Mouse (Mus musculus) forebrain, embryonic 13.5 days (tissue): ENCODE data around the gene Efna3. TPM values are rescaled to one million over a fixed set of nuclear protein-coding genes. Genes with fewer than 3 reads are reported as not detected.

Source experiments
- ATAC-seq: fragments of 200-750 bp; cut with Nextera tagmentation; 2 replicates; pipeline ENCODE4 v1.8.0; 2017
- H3K27ac ChIP-seq: fragments of 300-500 bp; sonication (generic); 2 replicates; pipeline ENCODE4 v1.5.1; 2015; ENCODE audit warnings: inconsistent platforms, mild to moderate bottlenecking, moderate library complexity
- H3K27me3 ChIP-seq: fragments of 300-500 bp; sonication (generic); 2 replicates; pipeline ENCODE4 v1.6.1; 2015; ENCODE audit warnings: mild to moderate bottlenecking, inconsistent platforms
- H3K36me3 ChIP-seq: fragments of 300-500 bp; sonication (generic); 2 replicates; pipeline ENCODE4 v1.6.1; 2015; ENCODE audit warnings: mild to moderate bottlenecking, inconsistent platforms; ENCODE audit not compliant: poor library complexity, severe bottlenecking
- H3K4me1 ChIP-seq: fragments of 300-500 bp; sonication (generic); 2 replicates; pipeline ENCODE4 v1.6.1; 2015; ENCODE audit warnings: inconsistent platforms
- H3K4me2 ChIP-seq: fragments of 300-500 bp; sonication (generic); 2 replicates; pipeline ENCODE4 v1.6.1; 2015; ENCODE audit warnings: inconsistent platforms, mild to moderate bottlenecking, moderate library complexity
- H3K4me3 ChIP-seq: fragments of 300-500 bp; sonication (generic); 2 replicates; pipeline ENCODE4 v1.5.1; 2015; ENCODE audit warnings: mild to moderate bottlenecking, inconsistent platforms
- H3K9ac ChIP-seq: fragments of 300-500 bp; sonication (generic); 2 replicates; pipeline ENCODE4 v1.6.1; 2015; ENCODE audit warnings: mild to moderate bottlenecking, inconsistent platforms
- H3K9me3 ChIP-seq: fragments of 300-500 bp; sonication (generic); replicated peaks from 2 replicates; pipeline ENCODE4 v1.6.1; 2016; ENCODE audit warnings: inconsistent platforms
- WGBS: fragments of 180-500 bp; shearing (Covaris S2); methylation state at CpG from one replicate; pipeline ENCODE4 v1.1.7; 2015; 5-methylcytosine and 5-hydroxymethylcytosine counted together
- polyA plus RNA-seq: library from polyadenylated mRNA; unstranded; fragments of >200 nt; fragmentation: Nextera tagmentation; extraction: Ambion mirVana; gene quantifications from 2 replicates; pipeline ENCODE4 v1.2.1, GENCODE M21; 2015

Efna3 gene
- polyA plus RNA-seq, 1 experiment from 2014 or later = 18.7 TPM

GRCm38 (mm10) chr3:89337062-89337720 is 14.4 kb upstream of the Efna3 start:
- Histone ChIP-seq H3K27me3 (no peaks in the 10 kb centered on the region), H3K36me3 (peaks cover 20% of the 10 kb centered on the region), H3K4me3 (peak overlapping the region; percentile 88), H3K9ac (peak overlapping the region; percentile 92), H3K4me2 (peak overlapping the region; percentile 77), H3K9me3 (no peaks in the 10 kb centered on the region), H3K4me1 (peaks cover 75% of the 10 kb centered on the region), H3K27ac (peak overlapping the region; percentile 86)
- 2% methylated on average over 18 of the region's 21 CpGs for WGBS
- no peak for ATAC-seq

GRCm38 (mm10) chr3:89336529-89336928 is 13.8 kb upstream of the Efna3 start:
- Histone ChIP-seq H3K36me3 (peaks cover 19% of the 10 kb centered on the region), H3K4me2 (peak overlapping the region; percentile 77), H3K4me1 (peaks cover 75% of the 10 kb centered on the region), H3K27me3 (no peaks in the 10 kb centered on the region), H3K9ac (peak overlapping the region; percentile 92), H3K9me3 (no peaks in the 10 kb centered on the region), H3K27ac (peak overlapping the region; percentile 86), H3K4me3 (peak overlapping the region; percentile 88)
- 6% methylated on average over 6 of the region's 6 CpGs for whole genome bisulfite sequencing
- ATAC-seq = no peak

GRCm38 (mm10) chr3:89333053-89333452 is 10.3 kb upstream of the Efna3 start:
- Histone ChIP-seq H3K27ac (peak overlapping the region; percentile 46), H3K4me3 (no peak overlapping the region), H3K9ac (0 out of 2 replicates have a peak overlapping the region, but pooled peaks have one; percentile 27), H3K9me3 (no peaks in the 10 kb centered on the region), H3K4me1 (peaks cover 67% of the 10 kb centered on the region), H3K27me3 (no peaks in the 10 kb centered on the region), H3K36me3 (peaks cover 19% of the 10 kb centered on the region), H3K4me2 (peak overlapping the region; percentile 25)
- no peak for ATAC-seq
- WGBS = 50% methylated on average over 11 of the region's 11 CpGs

GRCm38 (mm10) chr3:89332476-89332875 is 9.7 kb upstream of the Efna3 start:
- Histone ChIP-seq H3K9ac (0 out of 2 replicates have a peak overlapping the region, but pooled peaks have one; percentile 27), H3K4me1 (peaks cover 66% of the 10 kb centered on the region)

GRCm38 (mm10) chr3:89332013-89332412 is 9.2 kb upstream of the Efna3 start:
- peak overlapping the region; percentile 46 for H3K27ac ChIP-seq
- H3K36me3 ChIP-seq = peaks cover 19% of the 10 kb centered on the region
- ATAC-seq = no peak; the same call in 1 of the 2 replicates
- H3K4me1 ChIP-seq = peaks cover 64% of the 10 kb centered on the region
- H3K4me3 ChIP-seq = no peak overlapping the region
- H3K4me2 ChIP-seq = no peak overlapping the region
- H3K27me3 ChIP-seq = no peaks in the 10 kb centered on the region
- WGBS = 32% methylated on average over 10 of the region's 10 CpGs
- H3K9ac ChIP-seq = no peak overlapping the region
- H3K9me3 ChIP-seq = no peaks in the 10 kb centered on the region

More at GRCm38 (mm10) chr3:89332476-89332875, 9.7 kb upstream of the Efna3 start:
- peak overlapping the region; percentile 25 for H3K4me2 ChIP-seq
- WGBS = 28% methylated on average over 12 of the region's 12 CpGs
- H3K4me3 ChIP-seq = no peak overlapping the region
- no peaks in the 10 kb centered on the region for H3K27me3 ChIP-seq
- H3K27ac ChIP-seq = peak overlapping the region; percentile 46
- H3K36me3 ChIP-seq = peaks cover 19% of the 10 kb centered on the region
- ATAC-seq = peak; percentile 28
- H3K9me3 ChIP-seq = no peaks in the 10 kb centered on the region

- Histone ChIP-seq H3K9ac (no peak overlapping the region), H3K36me3 (peaks cover 19% of the 10 kb centered on the region), H3K4me3 (no peak overlapping the region), H3K4me1 (peaks cover 59% of the 10 kb centered on the region), H3K4me2 (no peak overlapping the region), H3K9me3 (no peaks in the 10 kb centered on the region), H3K27me3 (no peaks in the 10 kb centered on the region), H3K27ac (no peak overlapping the region)
- 72% methylated on average over 13 of the region's 13 CpGs for WGBS
- ATAC-seq = no peak; the same call in 1 of the 2 replicates
Measured at GRCm38 (mm10) chr3:89331561-89331960, 8.8 kb upstream of the Efna3 start.

GRCm38 (mm10) chr3:89330948-89331347 is 8.2 kb upstream of the Efna3 start:
- Histone ChIP-seq H3K9me3 (no peaks in the 10 kb centered on the region), H3K9ac (no peak overlapping the region), H3K36me3 (peaks cover 19% of the 10 kb centered on the region), H3K27ac (no peak overlapping the region), H3K4me2 (peak overlapping the region; percentile 14; the same call in 1 of the 2 replicates), H3K4me3 (no peak overlapping the region), H3K4me1 (peaks cover 53% of the 10 kb centered on the region), H3K27me3 (no peaks in the 10 kb centered on the region)
- 18% methylated on average over 10 of the region's 10 CpGs for WGBS
- no peak for ATAC-seq

- Histone ChIP-seq H3K36me3 (peaks cover 19% of the 10 kb centered on the region), H3K27me3 (no peaks in the 10 kb centered on the region), H3K9ac (no peak overlapping the region), H3K27ac (peak overlapping the region; percentile 31; the same call in 1 of the 2 replicates), H3K9me3 (no peaks in the 10 kb centered on the region), H3K4me1 (peaks cover 47% of the 10 kb centered on the region), H3K4me3 (no peak overlapping the region), H3K4me2 (peak overlapping the region; percentile 14; the same call in 1 of the 2 replicates)
- WGBS = 42% methylated on average over 3 of the region's 3 CpGs
- ATAC-seq = 0 out of 2 replicates have a peak, but pooled peaks have one; percentile 28
Measured at GRCm38 (mm10) chr3:89330346-89330745, 7.6 kb upstream of the Efna3 start.

- WGBS = 13% methylated on average over 4 of the region's 4 CpGs
- peaks cover 40% of the 10 kb centered on the region for H3K4me1 ChIP-seq
- H3K27ac ChIP-seq = no peak overlapping the region
- ATAC-seq = no peak
- H3K36me3 ChIP-seq = peaks cover 7% of the 10 kb centered on the region
- H3K27me3 ChIP-seq = no peaks in the 10 kb centered on the region; the same call in 1 of the 2 replicates
- H3K4me3 ChIP-seq = no peak overlapping the region
- no peak overlapping the region for H3K4me2 ChIP-seq
- H3K9me3 ChIP-seq = no peaks in the 10 kb centered on the region
- H3K9ac ChIP-seq = peak overlapping the region; percentile 34; the same call in 1 of the 2 replicates
Measured at GRCm38 (mm10) chr3:89328623-89329022, 5.9 kb upstream of the Efna3 start.

GRCm38 (mm10) chr3:89327371-89327870 is 4.7 kb upstream of the Efna3 start:
- 71% methylated on average over 9 of the region's 9 CpGs for WGBS
- no peak overlapping the region for H3K9ac ChIP-seq
- H3K4me1 ChIP-seq = peaks cover 35% of the 10 kb centered on the region
- H3K4me2 ChIP-seq = no peak overlapping the region
- H3K36me3 ChIP-seq = no peaks in the 10 kb centered on the region
- H3K4me3 ChIP-seq = no peak overlapping the region
- no peak overlapping the region for H3K27ac ChIP-seq
- no peak for ATAC-seq
- H3K27me3 ChIP-seq = peaks cover 4% of the 10 kb centered on the region; the same call in 1 of the 2 replicates
- no peaks in the 10 kb centered on the region for H3K9me3 ChIP-seq

- no peaks in the 10 kb centered on the region for H3K36me3 ChIP-seq
- no peak for ATAC-seq
- no peak overlapping the region for H3K4me3 ChIP-seq
- H3K9me3 ChIP-seq = no peaks in the 10 kb centered on the region
- H3K4me2 ChIP-seq = no peak overlapping the region
- H3K27me3 ChIP-seq = peaks cover 16% of the 10 kb centered on the region
- WGBS = 91% methylated on average over 8 of the region's 8 CpGs
- peaks cover 37% of the 10 kb centered on the region for H3K4me1 ChIP-seq
- H3K9ac ChIP-seq = no peak overlapping the region
- H3K27ac ChIP-seq = no peak overlapping the region
Measured at GRCm38 (mm10) chr3:89325882-89326281, 3.1 kb upstream of the Efna3 start.

GRCm38 (mm10) chr3:89322131-89322500 is 649 bp downstream of the Efna3 start:
- Histone ChIP-seq H3K4me2 (peak overlapping the region; percentile 91), H3K4me3 (peak overlapping the region; percentile 66), H3K9ac (peak overlapping the region; percentile 79), H3K4me1 (peaks cover 55% of the 10 kb centered on the region), H3K36me3 (no peaks in the 10 kb centered on the region), H3K27ac (peak overlapping the region; percentile 65), H3K27me3 (peaks cover 54% of the 10 kb centered on the region), H3K9me3 (no peaks in the 10 kb centered on the region)
- WGBS = under 1% methylated on average over 14 of the region's 14 CpGs
- ATAC-seq = 0 out of 2 replicates have a peak, but pooled peaks have one; percentile 4
